Mouse (Mus musculus) gastrocnemius, adult 8-10 months (tissue): ENCODE measurements around the gene Klhl22. TPM values are rescaled to one million over a fixed set of nuclear protein-coding genes. Genes with fewer than 3 reads are reported as not detected.

Experiments used
- DNase-seq, 2 experiments: peaks; one replicate each; pipeline ENCODE4 v3.0.0; 2022; ENCODE audit warnings: low spot score in 2 of 2
- total RNA-seq, 4 experiments: library from RNA; stranded (reverse); gene quantifications; 2 replicates each; pipeline ENCODE4 v1.2.4; 2022

Gene Klhl22
- total RNA-seq, 4 experiments from 2014 or later, result 20.1 to 30.6 (median 25.4) TPM

- DNase-seq, result no peak
These were observed 5.7 kb upstream of the Klhl22 start for GRCm38 (mm10) chr16:17753686-17754085.

GRCm38 (mm10) chr16:17757756-17758155, 1.7 kb upstream of the Klhl22 start:
- no peak for DNase-seq

GRCm38 (mm10) chr16:17758902-17759301, 516 bp upstream of the Klhl22 start:
- DNase-seq, result no peak

GRCm38 (mm10) chr16:17759813-17760321, 449 bp downstream of the Klhl22 start:
- DNase-seq, result peak; percentile 8 to 33

GRCm38 (mm10) chr16:17760657-17761056, 1.2 kb downstream of the Klhl22 start:
- DNase-seq, result no peak

- DNase-seq, result no peak
These were observed 1.7 kb downstream of the Klhl22 start for GRCm38 (mm10) chr16:17761074-17761473.

GRCm38 (mm10) chr16:17764108-17764511, 4.7 kb downstream of the Klhl22 start:
- no peak for DNase-seq

- no peak for DNase-seq
These were observed 9.4 kb downstream of the Klhl22 start for GRCm38 (mm10) chr16:17768834-17769233.

GRCm38 (mm10) chr16:17771117-17771865, 11.9 kb downstream of the Klhl22 start:
- DNase-seq, result no peak

GRCm38 (mm10) chr16:17776828-17777227, 17.4 kb downstream of the Klhl22 start:
- DNase-seq, result no peak

GRCm38 (mm10) chr16:17778223-17778622, 18.8 kb downstream of the Klhl22 start:
- no peak for DNase-seq

GRCm38 (mm10) chr16:17779692-17780091, 20.3 kb downstream of the Klhl22 start:
- DNase-seq, result no peak

GRCm38 (mm10) chr16:17785337-17785736, 25.9 kb downstream of the Klhl22 start:
- DNase-seq, result no peak

- no peak for DNase-seq
These were observed 33.3 kb downstream of the Klhl22 start for GRCm38 (mm10) chr16:17792728-17793127.

GRCm38 (mm10) chr16:17794047-17794446, 34.6 kb downstream of the Klhl22 start:
- no peak for DNase-seq

- no peak for DNase-seq
These were observed 36.2 kb downstream of the Klhl22 start for GRCm38 (mm10) chr16:17795643-17796042.

- no peak for DNase-seq
These were observed 37.1 kb downstream of the Klhl22 start for GRCm38 (mm10) chr16:17796519-17796918.

- peak in 1 of 2 experiments; percentile 42 for DNase-seq
These were observed 37.8 kb downstream of the Klhl22 start, which contains the start of gene Scarf2 for GRCm38 (mm10) chr16:17796971-17797811. Gene Scarf2, plus strand, starts transcription at chr16:17797282.

GRCm38 (mm10) chr16:17797812-17798311, 38.4 kb downstream of the Klhl22 start:
- DNase-seq, result no peak

GRCm38 (mm10) chr16:17798321-17799180, 39.1 kb downstream of the Klhl22 start:
- peak; percentile 36 to 60 for DNase-seq

GRCm38 (mm10) chr16:17799584-17799983, 40.2 kb downstream of the Klhl22 start:
- DNase-seq, result no peak
